Mouse (Mus musculus) right cerebral cortex, postnatal 4 days (tissue): ENCODE measurements around the gene Akap13.

Source experiments
- DNase-seq: peaks from one replicate; pipeline ENCODE4 v3.0.0-alpha.2; 2022

Akap13 gene

GRCm38 (mm10) chr7:75686827-75687164 is 231.5 kb downstream of the Akap13 start:
- DNase-seq = no peak

GRCm38 (mm10) chr7:75688144-75688543 is 232.8 kb downstream of the Akap13 start:
- DNase-seq = no peak

GRCm38 (mm10) chr7:75694777-75695176 is 239.4 kb downstream of the Akap13 start:
- no peak for DNase-seq

DNA sequence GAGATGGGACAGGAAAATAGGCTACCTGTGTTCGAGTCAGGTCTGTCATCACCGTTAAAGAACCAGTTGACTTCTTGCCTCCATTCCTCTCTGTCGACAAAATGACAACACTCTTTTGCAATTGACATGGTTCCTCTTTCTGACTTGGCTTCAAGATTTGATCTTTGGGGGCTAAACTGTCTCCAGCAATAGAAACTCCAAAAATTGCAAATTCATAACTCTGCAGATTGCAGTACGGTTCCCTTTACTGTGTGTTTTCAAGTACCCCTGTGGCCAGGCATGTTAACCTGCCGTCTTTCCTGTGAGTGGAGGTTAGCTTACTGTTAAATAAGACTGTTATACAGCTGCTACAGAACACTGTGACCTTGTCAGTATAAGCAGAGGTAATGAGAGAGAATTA is 244.5 kb downstream of the Akap13 start:
- DNase-seq = no peak

GRCm38 (mm10) chr7:75700771-75701345 is 245.5 kb downstream of the Akap13 start:
- no peak for DNase-seq

DNA sequence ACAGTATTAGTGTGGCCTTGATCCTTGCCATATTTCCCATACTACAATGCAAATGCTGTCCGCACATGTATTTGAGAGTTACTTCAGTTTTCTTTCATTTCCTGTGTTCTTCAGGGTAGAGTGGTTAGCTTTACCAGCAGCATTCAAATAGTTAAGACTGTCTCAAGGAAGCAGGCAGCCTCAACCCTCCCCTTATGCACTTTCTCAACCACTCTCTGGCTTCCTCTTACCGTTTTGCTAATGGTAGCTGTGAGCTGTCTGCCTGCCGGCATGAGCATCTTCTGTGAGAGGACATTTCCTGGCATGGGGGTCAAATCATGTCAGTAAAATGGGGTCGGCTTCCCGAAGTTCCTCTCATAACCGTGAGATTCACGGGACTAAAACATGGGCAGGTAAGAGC is 246.4 kb downstream of the Akap13 start:
- DNase-seq = no peak

DNA sequence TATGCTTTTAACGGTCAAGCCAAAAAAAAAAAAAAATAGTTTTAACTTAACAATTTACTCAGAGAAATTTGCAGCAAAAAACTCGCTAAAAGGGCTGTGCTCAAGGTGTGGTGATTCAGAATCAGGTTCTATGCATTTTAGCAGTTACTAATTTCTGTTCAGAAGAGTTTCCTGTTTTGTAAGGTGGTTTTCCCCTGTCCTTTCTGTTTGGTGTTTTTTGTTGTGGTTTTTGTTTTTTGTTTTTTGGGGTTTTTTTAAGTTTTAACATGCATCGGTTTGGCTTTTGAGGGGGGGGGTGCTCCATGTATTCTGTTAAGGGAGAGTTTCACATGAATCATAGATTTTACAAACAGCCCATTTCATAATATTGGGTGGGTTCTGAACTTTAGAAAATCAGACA is 247.0 kb downstream of the Akap13 start:
- no peak for DNase-seq

DNA sequence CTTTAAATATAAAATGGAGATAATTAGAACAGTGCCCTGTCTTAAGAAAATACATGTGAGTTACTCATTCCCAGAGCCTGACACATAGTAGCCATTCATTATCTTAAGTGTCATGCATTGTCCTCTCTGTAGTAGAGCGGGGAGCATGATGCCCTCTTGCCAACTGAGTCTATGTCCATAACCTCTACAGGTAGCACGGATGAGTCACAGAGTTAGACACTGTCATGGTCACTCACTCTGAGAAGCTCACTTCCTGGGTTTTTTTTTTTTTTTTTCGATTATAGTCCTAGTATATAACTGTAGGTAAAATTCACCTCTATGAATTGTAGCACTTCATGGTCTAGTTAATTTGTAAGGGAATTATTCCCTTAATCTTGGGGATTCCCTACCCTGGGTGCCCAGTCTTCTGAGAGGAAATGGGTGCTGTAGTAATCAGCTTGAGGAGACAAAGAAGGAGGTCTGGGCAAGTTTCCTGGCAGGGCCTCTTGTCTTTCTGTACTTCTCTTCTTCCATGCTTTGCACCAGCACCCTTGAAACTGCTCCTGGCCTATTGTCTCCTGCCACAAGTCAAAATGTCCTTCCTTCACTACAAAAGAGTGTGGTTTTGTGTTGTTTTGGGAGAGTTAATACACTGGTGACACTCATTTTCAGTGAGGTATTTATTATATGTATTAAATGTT is 247.8 kb downstream of the Akap13 start:
- DNase-seq = no peak

GRCm38 (mm10) chr7:75704862-75705261 is 249.5 kb downstream of the Akap13 start:
- no peak for DNase-seq

DNA sequence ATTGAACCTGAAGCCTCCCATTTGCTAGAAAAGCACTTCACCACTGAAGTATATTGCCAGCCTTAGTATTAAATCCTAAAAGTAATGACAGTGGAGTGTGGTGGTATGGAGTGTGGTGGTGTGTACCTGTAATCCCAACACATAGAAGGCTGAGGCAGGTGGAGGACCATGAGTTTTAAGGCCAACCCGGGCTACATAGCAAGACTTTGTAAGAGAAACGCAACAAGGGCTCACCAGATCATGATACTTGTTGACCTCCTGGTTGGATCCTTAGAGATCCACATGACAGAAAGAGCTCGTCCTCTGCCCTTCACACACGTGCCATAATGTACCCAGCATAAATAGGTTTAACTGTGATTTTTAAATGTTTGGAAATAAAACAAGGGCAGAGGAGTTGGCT is 254.6 kb downstream of the Akap13 start:
- DNase-seq = no peak

- no peak for DNase-seq
Observed at GRCm38 (mm10) chr7:75710920-75711319, 255.6 kb downstream of the Akap13 start.

GRCm38 (mm10) chr7:75711436-75711835 is 256.1 kb downstream of the Akap13 start:
- no peak for DNase-seq

DNA sequence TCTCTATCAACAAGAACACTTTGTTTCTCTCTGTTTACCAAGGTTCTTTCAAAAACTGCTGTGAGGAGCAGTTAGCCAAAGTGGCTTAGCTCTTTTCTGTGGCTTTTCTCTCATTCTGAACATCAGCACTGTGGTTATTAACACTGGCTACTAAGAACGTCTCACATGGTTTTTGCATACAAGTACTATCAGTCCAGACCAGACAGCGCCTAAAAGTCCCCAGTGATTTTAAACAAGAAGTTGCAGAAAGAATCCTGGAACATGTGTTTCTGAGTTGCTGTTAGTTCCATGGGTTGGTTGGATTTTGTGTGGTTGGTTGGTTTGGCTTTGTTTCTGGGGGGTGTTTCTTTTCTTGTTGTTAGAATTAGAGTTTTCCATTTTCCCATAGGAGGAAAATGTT is 257.5 kb downstream of the Akap13 start:
- no peak for DNase-seq

GRCm38 (mm10) chr7:75713959-75714358 is 258.6 kb downstream of the Akap13 start:
- DNase-seq = no peak

DNA sequence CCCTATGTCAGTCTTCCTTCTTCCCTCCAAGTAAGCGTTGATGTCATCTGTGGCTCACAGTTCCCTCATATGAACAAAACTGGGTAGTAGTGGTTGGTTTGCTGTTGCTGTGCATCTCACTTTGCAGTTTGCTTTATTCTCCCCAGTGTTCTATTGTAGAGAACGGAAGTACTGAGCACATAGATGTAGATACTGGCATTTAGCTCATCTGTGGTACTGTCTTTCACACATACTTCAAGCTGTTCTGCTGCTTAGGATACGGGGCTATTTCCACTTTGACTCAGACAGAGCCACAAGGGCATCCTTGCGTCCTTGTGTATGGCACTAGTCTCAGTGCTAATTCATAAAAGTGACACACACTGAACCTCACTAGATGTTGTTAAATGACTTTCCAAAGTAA is 259.7 kb downstream of the Akap13 start:
- no peak for DNase-seq

DNA sequence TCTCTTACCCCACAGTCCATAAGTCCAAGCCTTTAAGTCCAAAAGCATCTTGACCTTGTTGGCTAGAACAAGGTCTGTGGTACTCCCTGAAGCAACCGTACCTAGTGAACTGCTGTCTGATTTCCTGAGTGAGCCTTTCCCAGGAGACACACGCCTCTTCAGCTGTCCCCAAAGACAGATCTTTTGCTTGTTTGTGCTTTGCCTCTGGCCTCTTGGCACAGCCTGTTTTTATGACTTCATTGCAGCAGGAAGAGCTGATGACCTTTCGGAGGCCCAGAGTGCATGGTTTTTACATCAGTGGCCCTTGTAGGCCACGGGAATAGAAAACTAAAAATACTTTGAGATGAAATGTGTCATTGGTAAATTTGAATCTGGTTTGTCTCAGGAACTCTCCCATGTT is 260.6 kb downstream of the Akap13 start:
- no peak for DNase-seq

GRCm38 (mm10) chr7:75717349-75717748 is 262.0 kb downstream of the Akap13 start:
- no peak for DNase-seq

DNA sequence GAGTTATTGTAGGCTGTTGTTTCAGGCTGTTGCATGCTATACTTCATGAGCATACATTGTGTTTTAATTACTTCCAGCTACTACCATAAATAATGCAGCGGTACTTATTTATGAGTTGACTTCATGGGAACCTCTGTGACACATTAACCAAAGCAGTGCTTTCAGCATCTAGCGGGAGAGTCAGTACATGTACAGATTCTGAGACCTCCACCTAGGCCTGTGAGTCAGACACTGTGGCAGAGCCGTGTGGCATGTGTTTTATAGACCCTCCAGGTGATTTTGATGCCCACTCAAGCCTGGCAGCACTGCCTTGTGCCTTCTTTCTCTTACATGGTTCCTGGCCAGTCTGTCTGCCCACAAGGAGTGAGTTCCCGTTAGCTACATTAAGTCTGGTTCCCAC is 266.0 kb downstream of the Akap13 start:
- no peak for DNase-seq

DNA sequence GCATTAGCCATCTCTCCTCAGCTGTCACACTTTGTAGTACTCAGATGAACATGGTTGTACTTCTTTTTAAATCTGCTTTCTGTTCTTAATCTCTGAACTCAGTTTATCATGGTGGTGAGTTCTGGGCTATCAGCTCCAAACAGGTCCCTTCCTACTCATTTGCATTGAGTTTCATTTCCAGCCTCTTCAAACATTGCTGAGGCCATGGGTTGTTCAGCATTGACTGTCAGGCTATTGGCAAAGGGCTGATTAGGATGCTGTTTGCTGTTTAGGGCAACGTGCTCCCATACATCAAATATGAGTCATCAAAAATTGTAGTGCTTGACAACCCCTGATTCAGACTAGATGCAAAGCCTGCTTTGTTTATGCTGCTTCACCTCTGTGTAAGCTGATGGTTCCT is 268.7 kb downstream of the Akap13 start:
- no peak for DNase-seq

DNA sequence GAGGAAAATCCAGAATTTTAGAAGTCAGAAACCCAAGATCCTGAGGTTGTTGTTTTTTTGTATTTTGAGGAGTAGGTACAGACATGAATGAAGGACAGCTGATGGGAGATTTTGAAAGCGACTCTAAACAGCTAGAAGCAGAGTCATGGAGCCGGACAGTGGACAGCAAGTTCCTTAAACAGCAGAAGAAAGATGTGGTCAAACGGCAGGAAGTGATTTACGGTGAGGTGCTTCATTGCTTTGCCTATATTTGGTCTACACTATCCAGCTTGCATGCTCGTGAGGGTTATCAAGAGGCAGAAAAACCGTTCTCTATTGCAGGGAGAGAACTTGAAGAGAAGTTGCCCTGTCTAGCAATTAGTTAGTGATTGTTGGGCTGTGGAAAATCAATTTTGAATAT is 270.6 kb downstream of the Akap13 start:
- DNase-seq = no peak

GRCm38 (mm10) chr7:75726867-75727266 is 271.5 kb downstream of the Akap13 start:
- no peak for DNase-seq

DNA sequence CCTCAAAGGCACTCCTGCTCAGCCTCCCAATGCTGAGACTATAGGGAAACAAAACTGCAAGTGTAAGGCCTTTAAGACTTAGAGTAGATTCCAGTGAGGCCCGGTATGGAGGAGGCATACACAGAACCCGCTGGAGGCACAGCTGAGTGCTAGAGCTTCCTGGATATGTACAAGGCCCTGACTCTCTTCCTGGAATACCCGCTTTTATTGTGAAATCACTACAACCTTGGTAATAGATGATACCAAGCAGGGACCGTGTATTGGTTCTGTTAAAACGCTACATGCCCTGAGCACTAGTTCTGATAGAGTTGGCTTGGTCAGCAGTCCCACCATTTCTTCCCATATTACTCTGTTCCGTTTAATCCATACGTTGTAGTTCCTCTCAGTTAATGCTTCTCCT is 274.3 kb downstream of the Akap13 start:
- DNase-seq = no peak

DNA sequence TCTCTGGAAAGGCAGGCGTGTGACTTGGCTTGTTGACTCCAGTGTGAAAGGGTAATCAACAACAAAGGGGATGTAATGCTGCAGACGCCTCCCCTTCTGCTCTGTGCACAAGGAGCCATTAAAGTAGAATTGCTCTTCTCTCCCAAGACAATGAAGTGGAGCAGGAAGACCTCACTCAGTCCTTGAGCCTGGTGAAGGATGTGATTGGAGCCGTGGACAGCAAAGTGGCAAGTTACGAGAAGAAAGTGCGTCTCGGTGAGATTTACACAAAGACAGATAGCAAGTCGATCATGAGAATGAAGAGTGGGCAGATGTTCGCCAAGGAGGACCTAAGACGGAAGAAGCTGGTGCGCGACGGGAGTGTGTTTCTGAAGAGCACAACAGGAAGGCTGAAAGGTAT is 274.9 kb downstream of the Akap13 start:
- DNase-seq = no peak

DNA sequence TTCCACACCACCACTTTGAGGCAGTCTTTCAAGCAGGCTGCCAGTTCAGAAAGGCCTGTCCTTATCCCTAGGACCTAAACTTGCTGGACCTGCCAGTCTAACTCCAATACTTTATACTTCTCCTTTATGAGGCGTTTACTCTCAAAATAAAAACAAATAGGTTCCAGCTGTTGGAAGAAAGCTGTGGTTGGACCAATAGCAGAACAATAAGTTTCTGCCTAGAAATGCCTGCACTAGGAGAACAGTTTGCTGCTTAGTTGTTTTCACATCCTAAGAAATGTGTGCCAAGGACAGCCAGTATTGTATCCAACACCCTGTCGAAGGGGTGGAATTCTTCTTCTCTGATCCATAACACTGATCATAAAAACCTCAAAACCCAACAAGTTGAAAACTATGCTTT is 276.6 kb downstream of the Akap13 start:
- DNase-seq = no peak

DNA sequence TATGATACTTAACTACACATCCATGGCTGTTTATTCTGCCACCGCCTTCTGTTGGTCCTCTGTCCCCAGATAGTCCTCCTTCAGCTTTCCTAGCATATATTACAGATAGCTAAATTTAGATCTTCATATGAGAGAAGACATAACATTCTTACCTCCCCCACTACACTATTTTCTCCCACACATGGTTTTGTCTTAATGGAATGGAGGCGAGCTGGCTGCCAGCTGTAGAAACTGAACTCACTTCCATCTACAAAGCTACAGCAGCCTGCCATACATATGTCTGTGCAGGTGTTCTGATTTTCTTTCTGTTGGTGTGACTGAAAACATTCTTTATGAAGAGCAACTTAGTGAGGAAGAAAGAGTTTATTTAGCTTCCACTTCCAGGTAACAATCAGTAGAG is 277.8 kb downstream of the Akap13 start:
- DNase-seq = no peak
